Mouse (Mus musculus): ENCODE data around the gene Mex3d. TPM values are rescaled to one million over a fixed set of nuclear protein-coding genes. Genes with fewer than 3 reads are reported as not detected.
A peak's percentile ranks its signal among the peaks of the same experiment; 100 is the strongest.

Mex3d gene
- polyA plus RNA-seq, 1 experiment from 2014 or later, result 7.9 TPM

DNA sequence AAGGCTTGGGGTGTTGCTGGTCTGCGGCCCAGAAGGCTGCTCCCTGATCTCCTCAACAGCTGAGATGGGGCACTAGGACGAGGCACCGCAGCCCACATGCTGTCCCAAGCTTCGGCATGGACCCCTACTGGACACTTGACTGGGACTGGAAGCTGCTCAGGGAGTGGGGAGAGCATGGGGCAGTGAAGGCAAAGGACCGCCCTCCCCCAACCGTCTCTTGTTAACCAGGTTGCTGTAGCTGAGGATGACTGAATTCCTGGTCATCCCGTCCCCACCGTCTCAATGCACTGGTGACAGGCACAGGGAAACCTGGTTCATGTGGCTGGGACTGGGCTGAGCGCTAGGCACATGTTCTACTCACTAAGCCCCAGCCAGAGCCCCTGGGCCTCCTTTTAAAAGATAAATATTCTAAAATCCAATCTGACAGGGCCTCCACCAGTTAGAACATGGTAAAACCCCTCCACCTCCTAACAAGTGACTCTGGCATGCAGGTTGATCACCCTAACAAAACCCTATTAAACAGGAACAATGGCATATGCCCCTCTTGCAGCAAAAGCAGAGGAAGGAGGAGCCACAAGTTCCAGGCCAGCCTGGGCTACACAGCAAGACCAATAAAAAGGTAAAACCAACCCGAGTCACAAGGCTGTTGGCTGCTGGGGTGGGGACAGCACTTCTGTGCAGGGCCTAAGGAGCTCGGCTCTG lies 9.5 kb upstream of the Mex3d start:
- no peaks in the 10 kb centered on the region for H3K9me3 ChIP-seq
- 79% methylated on average over 11 of the region's 11 CpGs for WGBS
- ATAC-seq (ENCODE audit: borderline replicate concordance, extremely low read depth, low FRiP score, low TSS enrichment), result no peak

DNA sequence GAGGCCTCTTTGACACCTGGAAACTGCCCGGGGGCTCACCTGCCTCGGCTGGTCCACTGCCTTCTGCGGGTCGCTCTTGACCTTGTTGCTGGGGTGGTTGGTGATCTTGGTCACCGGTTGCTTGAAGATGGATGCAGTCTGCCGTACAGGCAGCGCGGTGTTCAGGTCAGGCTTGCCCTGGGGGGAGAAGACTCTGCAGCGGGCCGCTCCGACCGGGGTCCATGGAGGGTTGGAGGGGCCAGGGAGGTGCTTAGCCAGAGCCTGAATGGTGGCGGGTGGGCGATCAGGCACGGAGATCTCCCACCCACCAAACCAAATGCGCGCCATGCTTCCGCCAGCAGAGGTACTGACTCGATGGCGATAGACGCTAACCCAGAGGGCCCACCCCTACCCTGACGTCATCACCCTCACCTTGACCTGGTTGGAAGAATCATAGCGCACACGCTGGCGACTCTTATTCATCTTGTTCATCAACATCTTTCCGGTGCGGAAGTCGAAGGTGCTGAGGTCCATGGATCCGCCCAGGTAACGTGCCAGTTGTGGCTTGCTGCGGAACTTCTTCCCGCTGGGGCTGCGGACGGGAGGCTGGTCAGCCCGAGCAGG lies 7.7 kb upstream of the Mex3d start:
- H3K27me3 ChIP-seq, result no peaks in the 10 kb centered on the region
- H3K4me3 ChIP-seq, result no peak overlapping the region
- H3K36me3 ChIP-seq, result peaks cover 59% of the 10 kb centered on the region
- ATAC-seq (ENCODE audit: borderline replicate concordance, extremely low read depth, low FRiP score, low TSS enrichment), result no peak
- 92% methylated on average over 35 of the region's 35 CpGs for WGBS
- peaks cover 22% of the 10 kb centered on the region for H3K4me1 ChIP-seq
- no peak overlapping the region for H3K27ac ChIP-seq
- no peak overlapping the region for H3K9ac ChIP-seq
- H3K4me2 ChIP-seq, result no peak overlapping the region
- no peaks in the 10 kb centered on the region for H3K9me3 ChIP-seq

More for the DNA sequence above, 9.5 kb upstream of the Mex3d start:
- Histone ChIP-seq H3K36me3 (peaks cover 53% of the 10 kb centered on the region), H3K27ac (0 out of 2 replicates have a peak overlapping the region, but pooled peaks have one; percentile 100), H3K4me2 (peak overlapping the region; percentile 92), H3K27me3 (no peaks in the 10 kb centered on the region), H3K4me3 (peak overlapping the region; percentile 85), H3K9ac (peak overlapping the region; percentile 100), H3K4me1 (peaks cover 29% of the 10 kb centered on the region)

DNA sequence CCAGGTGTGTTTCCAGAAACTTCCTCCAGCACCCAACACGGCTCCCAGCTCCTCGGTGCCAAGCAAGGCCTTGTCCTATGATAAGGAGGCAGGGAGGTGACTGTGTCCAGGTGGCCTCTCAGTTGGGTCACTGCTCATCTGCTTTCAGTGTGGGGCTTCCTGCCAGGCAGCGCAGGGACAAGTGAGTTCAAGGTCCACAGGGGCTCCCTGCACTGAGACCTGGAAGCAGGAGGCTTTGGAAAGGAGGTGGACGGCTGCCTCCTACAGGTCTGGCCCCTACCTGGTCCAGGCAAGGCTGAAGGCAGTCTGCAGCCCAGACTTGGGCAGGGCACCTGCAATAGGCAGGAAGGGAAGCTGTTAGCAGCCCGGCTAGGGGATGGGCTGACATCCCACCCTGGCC lies 5.2 kb upstream of the Mex3d start:
- Histone ChIP-seq H3K4me3 (no peak overlapping the region), H3K9ac (no peak overlapping the region), H3K4me2 (no peak overlapping the region), H3K27me3 (no peaks in the 10 kb centered on the region), H3K4me1 (peaks cover 23% of the 10 kb centered on the region), H3K9me3 (no peaks in the 10 kb centered on the region), H3K27ac (no peak overlapping the region), H3K36me3 (peaks cover 59% of the 10 kb centered on the region)
- WGBS, result 83% methylated on average over 5 of the region's 5 CpGs
- ATAC-seq (ENCODE audit: borderline replicate concordance, extremely low read depth, low FRiP score, low TSS enrichment), result no peak

DNA sequence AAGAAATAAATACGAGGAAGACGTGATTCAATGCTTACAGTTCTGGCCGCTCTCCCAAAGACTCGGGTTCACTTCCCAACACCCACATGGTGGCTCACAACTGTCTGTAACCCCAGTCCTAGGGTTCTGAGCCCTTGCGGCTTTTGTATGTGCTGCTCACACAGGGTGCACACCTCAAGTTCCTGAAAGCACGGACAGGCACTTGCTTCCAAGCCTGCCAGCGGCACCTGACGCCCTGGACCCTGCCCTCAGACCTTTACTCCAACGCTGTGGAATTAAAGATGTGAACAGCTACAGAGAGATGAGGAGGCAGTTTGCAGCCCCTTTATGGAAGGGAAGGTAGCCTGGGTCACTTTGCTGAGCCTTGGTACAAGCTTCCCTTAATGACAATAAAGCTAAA lies 3.2 kb upstream of the Mex3d start:
- ATAC-seq (ENCODE audit: borderline replicate concordance, extremely low read depth, low FRiP score, low TSS enrichment), result no peak
- H3K36me3 ChIP-seq, result peaks cover 51% of the 10 kb centered on the region
- WGBS, result 70% methylated on average over 9 of the region's 9 CpGs
- no peak overlapping the region for H3K4me2 ChIP-seq
- no peak overlapping the region for H3K4me3 ChIP-seq
- H3K4me1 ChIP-seq, result peaks cover 8% of the 10 kb centered on the region
- no peak overlapping the region for H3K9ac ChIP-seq
- H3K27me3 ChIP-seq, result no peaks in the 10 kb centered on the region
- no peaks in the 10 kb centered on the region for H3K9me3 ChIP-seq
- no peak overlapping the region for H3K27ac ChIP-seq

GRCm38 (mm10) chr10:80389185-80389708 lies 1.8 kb upstream of the Mex3d start:
- ATAC-seq (ENCODE audit: borderline replicate concordance, extremely low read depth, low FRiP score, low TSS enrichment), result no peak
- Histone ChIP-seq H3K9me3 (no peaks in the 10 kb centered on the region), H3K36me3 (peaks cover 37% of the 10 kb centered on the region), H3K4me1 (peaks cover 21% of the 10 kb centered on the region), H3K9ac (no peak overlapping the region), H3K4me2 (no peak overlapping the region), H3K27me3 (no peaks in the 10 kb centered on the region), H3K27ac (no peak overlapping the region), H3K4me3 (no peak overlapping the region)
- 59% methylated on average over 4 of the region's 4 CpGs for WGBS

- Histone ChIP-seq H3K27ac (no peak overlapping the region), H3K4me2 (no peak overlapping the region), H3K4me1 (peaks cover 27% of the 10 kb centered on the region), H3K4me3 (no peak overlapping the region), H3K27me3 (no peaks in the 10 kb centered on the region), H3K36me3 (peaks cover 32% of the 10 kb centered on the region), H3K9ac (no peak overlapping the region), H3K9me3 (no peaks in the 10 kb centered on the region)
- ATAC-seq (ENCODE audit: borderline replicate concordance, extremely low read depth, low FRiP score, low TSS enrichment), result no peak
- 26% methylated on average over 2 of the region's 2 CpGs for WGBS
These were observed 1.3 kb upstream of the Mex3d start for GRCm38 (mm10) chr10:80388731-80389130.

DNA sequence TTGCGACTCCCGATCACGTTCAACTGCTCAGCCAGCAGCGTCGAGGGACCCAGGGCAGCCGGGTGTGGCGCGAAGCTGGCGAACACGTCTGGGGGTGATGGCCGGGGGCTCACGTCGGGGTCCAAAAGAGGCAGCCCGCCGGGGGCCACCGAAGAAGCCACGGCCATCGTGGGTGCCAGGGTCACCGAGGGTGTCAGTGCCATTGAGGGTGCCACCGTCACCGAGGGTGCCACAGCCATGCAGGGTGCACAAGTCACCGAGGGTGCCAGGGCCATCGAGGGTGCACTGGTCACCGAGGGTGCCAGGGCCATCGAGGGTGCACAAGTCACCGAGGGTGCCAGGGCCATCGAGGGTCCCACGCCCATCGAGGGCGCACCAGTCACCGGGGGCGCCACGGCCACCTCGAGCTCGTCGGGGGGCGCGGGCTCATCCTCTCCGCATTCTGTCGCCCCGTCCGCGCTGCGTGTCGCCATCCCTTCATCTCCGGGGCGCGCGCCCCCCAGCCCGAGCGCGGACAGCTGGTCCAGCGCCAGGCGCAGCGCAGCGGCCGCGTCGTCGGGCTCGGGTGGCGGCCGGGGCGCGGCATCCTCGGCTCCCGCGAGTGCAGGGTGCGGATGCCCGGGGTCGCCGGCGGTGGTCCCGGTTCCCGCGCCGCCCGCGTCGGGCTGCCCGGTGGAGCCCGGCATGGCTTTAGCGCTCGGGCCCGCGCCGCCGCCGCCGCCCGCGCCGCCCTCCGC lies 556 bp downstream of the Mex3d start:
- H3K9ac ChIP-seq, result peak overlapping the region; percentile 96
- H3K27ac ChIP-seq, result peak overlapping the region; percentile 85
- no peaks in the 10 kb centered on the region for H3K9me3 ChIP-seq
- H3K4me3 ChIP-seq, result peak overlapping the region; percentile 90
- under 1% methylated on average over 51 of the region's 94 CpGs for WGBS
- no peak; the same call in 1 of the 2 replicates for ATAC-seq (ENCODE audit: borderline replicate concordance, extremely low read depth, low FRiP score, low TSS enrichment)
- H3K4me1 ChIP-seq, result peaks cover 32% of the 10 kb centered on the region
- H3K4me2 ChIP-seq, result peak overlapping the region; percentile 98
- H3K27me3 ChIP-seq, result no peaks in the 10 kb centered on the region
- H3K36me3 ChIP-seq, result peaks cover 28% of the 10 kb centered on the region

DNA sequence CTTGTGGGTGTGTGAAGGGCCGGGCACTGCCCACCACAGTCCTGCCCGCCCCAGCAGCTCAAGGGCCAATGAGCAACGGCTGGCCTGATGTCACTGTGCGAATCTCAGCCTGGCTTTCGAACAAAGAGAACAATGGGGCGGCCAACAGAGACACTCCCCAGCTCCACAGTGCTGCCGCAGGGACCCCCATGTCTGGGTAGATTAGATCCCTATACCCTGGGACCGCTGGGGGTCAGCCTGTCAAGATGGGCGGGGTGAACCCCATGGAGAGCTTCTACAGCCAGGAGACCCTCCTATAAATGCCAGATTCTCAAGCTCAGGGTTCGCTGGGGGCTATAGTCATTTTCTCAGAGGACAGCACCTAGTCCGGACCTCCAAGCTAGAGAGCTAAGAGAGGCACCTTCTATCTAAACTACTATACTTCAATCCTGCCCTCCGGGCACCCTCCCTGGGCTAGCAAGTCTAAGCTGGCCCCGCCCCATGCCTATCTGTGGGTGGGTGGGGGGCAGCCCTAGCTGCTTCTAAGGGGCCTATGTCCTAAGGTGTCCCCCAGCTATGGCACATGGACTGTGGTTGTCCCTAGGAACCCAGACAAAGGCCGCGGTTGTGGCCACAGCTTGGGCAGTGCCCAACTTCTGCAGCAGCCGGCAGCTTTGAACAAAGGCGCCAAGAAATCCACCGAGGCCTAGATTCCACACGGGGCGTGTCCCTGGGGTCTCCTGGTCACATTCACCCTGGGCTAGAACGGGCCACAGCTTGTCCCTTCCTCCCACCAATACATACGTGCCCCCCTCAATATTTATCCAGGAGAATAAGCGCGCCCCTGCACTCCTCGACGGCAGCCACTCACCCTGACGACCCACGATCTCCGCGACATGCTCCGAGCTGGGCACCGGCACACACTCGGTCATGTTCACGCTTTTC lies 1.4 kb downstream of the Mex3d start:
- peaks cover 28% of the 10 kb centered on the region for H3K36me3 ChIP-seq
- peak; percentile 43; the same call in 1 of the 2 replicates for ATAC-seq (ENCODE audit: borderline replicate concordance, extremely low read depth, low FRiP score, low TSS enrichment)
- under 1% methylated on average over 34 of the region's 34 CpGs for WGBS

DNA sequence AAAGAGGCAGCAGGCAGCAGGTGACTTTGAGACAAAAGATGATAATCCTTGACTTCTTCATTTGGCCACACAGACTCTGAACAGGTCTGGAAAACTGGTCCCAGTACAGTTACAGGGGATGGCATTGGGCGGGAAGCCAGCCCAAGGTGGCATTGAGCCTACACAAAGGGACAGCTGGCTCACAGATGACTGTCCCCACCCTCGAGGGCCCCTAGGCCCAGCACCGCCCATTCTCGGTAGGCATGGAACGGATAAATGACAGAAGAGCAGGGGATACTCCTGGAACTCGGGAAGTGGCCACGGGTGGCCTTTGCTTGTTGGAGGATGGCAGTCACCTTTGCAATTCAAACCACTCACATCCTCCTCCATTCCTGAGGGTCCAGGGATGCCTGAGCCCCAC lies 2.1 kb downstream of the Mex3d start:
- Histone ChIP-seq H3K9me3 (no peaks in the 10 kb centered on the region), H3K4me2 (peak overlapping the region; percentile 98), H3K27ac (0 out of 2 replicates have a peak overlapping the region, but pooled peaks have one; percentile 13), H3K27me3 (no peaks in the 10 kb centered on the region), H3K4me1 (peaks cover 32% of the 10 kb centered on the region), H3K36me3 (peaks cover 29% of the 10 kb centered on the region), H3K4me3 (peak overlapping the region; percentile 90), H3K9ac (peak overlapping the region; percentile 96)
- no peak for ATAC-seq (ENCODE audit: borderline replicate concordance, extremely low read depth, low FRiP score, low TSS enrichment)
- 18% methylated on average over 7 of the region's 7 CpGs for WGBS

More for the DNA sequence above, 1.4 kb downstream of the Mex3d start:
- Histone ChIP-seq H3K4me3 (peak overlapping the region; percentile 90), H3K27ac (peak overlapping the region; percentile 85), H3K9ac (peak overlapping the region; percentile 96), H3K4me1 (peaks cover 32% of the 10 kb centered on the region), H3K9me3 (no peaks in the 10 kb centered on the region), H3K27me3 (no peaks in the 10 kb centered on the region), H3K4me2 (peak overlapping the region; percentile 98)

DNA sequence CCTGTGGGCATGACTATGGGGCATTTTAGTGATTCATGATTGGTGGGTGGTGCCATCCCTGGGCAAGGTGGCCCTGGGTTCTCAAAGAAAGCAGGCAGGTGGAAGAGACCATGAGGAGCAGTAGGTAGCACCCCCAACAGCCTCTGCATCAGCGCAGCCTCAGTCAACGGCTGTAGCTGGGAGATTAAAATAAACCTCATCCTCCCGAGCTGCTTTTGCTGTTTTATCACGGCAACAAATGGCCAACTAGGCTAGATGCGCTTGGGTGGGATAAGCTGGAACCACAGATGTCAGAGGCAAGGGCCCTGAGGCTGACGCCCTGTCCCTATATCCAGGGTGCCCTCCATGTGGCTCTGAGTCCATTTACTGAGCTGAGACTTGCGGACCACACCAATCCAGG lies 2.8 kb downstream of the Mex3d start:
- H3K36me3 ChIP-seq, result peaks cover 34% of the 10 kb centered on the region
- H3K27me3 ChIP-seq, result no peaks in the 10 kb centered on the region
- no peak overlapping the region for H3K27ac ChIP-seq
- WGBS, result 69% methylated on average over 7 of the region's 7 CpGs
- H3K4me1 ChIP-seq, result peaks cover 32% of the 10 kb centered on the region
- H3K4me3 ChIP-seq, result peak overlapping the region; percentile 90
- ATAC-seq (ENCODE audit: borderline replicate concordance, extremely low read depth, low FRiP score, low TSS enrichment), result no peak
- H3K4me2 ChIP-seq, result peak overlapping the region; percentile 98
- no peaks in the 10 kb centered on the region for H3K9me3 ChIP-seq
- peak overlapping the region; percentile 96 for H3K9ac ChIP-seq

GRCm38 (mm10) chr10:80384115-80384639 lies 3.3 kb downstream of the Mex3d start:
- Histone ChIP-seq H3K4me2 (peak overlapping the region; percentile 98; the same call in 1 of the 2 replicates), H3K36me3 (peaks cover 37% of the 10 kb centered on the region), H3K4me3 (no peak overlapping the region), H3K9me3 (no peaks in the 10 kb centered on the region), H3K4me1 (peaks cover 32% of the 10 kb centered on the region), H3K27me3 (no peaks in the 10 kb centered on the region), H3K27ac (no peak overlapping the region), H3K9ac (no peak overlapping the region)
- ATAC-seq (ENCODE audit: borderline replicate concordance, extremely low read depth, low FRiP score, low TSS enrichment), result no peak
- WGBS, result 79% methylated on average over 4 of the region's 4 CpGs

All from lung, embryonic 15.5 days (tissue).